Mouse (Mus musculus) embryonic facial prominence, embryonic 13.5 days (tissue): ENCODE results near the gene Vstm2a. TPM values are rescaled to one million over a fixed set of nuclear protein-coding genes. Genes with fewer than 3 reads are reported as not detected.
A peak's percentile ranks its signal among the peaks of the same experiment; 100 is the strongest.

Source experiments
- ATAC-seq: fragments of 200-750 bp; cut with Nextera tagmentation; 2 replicates; pipeline ENCODE4 v1.8.0; 2017; ENCODE audit warnings: low read depth; ENCODE audit not compliant: insufficient number of reproducible peaks, insufficient read depth, low FRiP score, low TSS enrichment
- H3K27ac ChIP-seq: fragments of 300-500 bp; sonication (generic); 2 replicates; pipeline ENCODE4 v1.5.1; 2015; ENCODE audit warnings: moderate library complexity, mild to moderate bottlenecking, inconsistent platforms
- H3K27me3 ChIP-seq: fragments of 300-500 bp; sonication (generic); 2 replicates; pipeline ENCODE4 v1.6.1; 2015; ENCODE audit warnings: mild to moderate bottlenecking, inconsistent platforms
- H3K36me3 ChIP-seq: fragments of 300-500 bp; sonication (generic); 2 replicates; pipeline ENCODE4 v1.6.1; 2015; ENCODE audit warnings: mild to moderate bottlenecking, inconsistent platforms
- H3K4me1 ChIP-seq: fragments of 300-500 bp; sonication (generic); 2 replicates; pipeline ENCODE4 v1.6.1; 2015; ENCODE audit warnings: inconsistent platforms
- H3K4me2 ChIP-seq: fragments of 300-500 bp; sonication (generic); 2 replicates; pipeline ENCODE4 v1.6.1; 2015; ENCODE audit warnings: moderate library complexity, mild to moderate bottlenecking, inconsistent platforms
- H3K4me3 ChIP-seq: fragments of 300-500 bp; sonication (generic); 2 replicates; pipeline ENCODE4 v1.5.1; 2015; ENCODE audit warnings: mild to moderate bottlenecking, inconsistent platforms
- H3K9ac ChIP-seq: fragments of 300-500 bp; sonication (generic); 2 replicates; pipeline ENCODE4 v1.6.1; 2015; ENCODE audit warnings: mild to moderate bottlenecking, inconsistent platforms
- H3K9me3 ChIP-seq: fragments of 300-500 bp; sonication (generic); 2 replicates; pipeline ENCODE4 v1.6.1; 2016; ENCODE audit warnings: inconsistent platforms
- WGBS: fragments of 180-500 bp; shearing (Covaris S2); methylation state at CpG from one replicate; pipeline ENCODE4 v1.1.7; 2015; ENCODE audit warnings: mixed read lengths; 5-methylcytosine and 5-hydroxymethylcytosine counted together
- polyA plus RNA-seq: library from polyadenylated mRNA; unstranded; fragments of >200 nt; fragmentation: Nextera tagmentation; extraction: Ambion mirVana; gene quantifications from 2 replicates; pipeline ENCODE4 v1.2.1, GENCODE M21; 2015

The Vstm2a gene
- 5.5 and 8.5 TPM in 2 replicates for polyA plus RNA-seq

DNA sequence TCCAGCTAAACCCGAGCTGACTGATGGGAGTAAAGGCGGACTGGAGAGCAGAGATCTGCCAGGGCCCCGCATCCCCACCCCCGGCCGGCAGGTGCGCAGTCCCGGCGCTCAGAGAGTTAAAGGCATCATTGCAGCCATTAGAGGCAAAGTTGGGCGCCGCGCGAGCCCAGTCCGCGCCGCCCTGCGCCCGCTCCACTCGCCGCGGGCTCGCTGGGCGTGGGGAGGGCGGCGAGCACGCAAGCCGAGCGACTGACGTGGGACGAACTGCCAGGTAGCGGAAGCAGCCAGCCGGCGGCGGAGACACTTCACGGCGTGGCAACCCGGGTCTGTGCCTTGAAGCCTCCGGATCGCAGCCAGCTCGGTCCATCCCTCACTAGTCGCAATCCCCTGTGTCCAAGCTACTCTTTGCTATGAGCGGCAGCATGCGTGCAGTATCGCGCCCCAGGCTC is at the start of gene Vstm2a:
Vstm2a (plus strand) TSS at position 252 of the 449 bp plus-strand sequence.
- 0% methylated on average over 44 of the region's 44 CpGs for WGBS
- no peak within 1 kb of the TSS for H3K27ac ChIP-seq
- peaks cover 43% of the 10 kb centered on the region for H3K27me3 ChIP-seq

DNA sequence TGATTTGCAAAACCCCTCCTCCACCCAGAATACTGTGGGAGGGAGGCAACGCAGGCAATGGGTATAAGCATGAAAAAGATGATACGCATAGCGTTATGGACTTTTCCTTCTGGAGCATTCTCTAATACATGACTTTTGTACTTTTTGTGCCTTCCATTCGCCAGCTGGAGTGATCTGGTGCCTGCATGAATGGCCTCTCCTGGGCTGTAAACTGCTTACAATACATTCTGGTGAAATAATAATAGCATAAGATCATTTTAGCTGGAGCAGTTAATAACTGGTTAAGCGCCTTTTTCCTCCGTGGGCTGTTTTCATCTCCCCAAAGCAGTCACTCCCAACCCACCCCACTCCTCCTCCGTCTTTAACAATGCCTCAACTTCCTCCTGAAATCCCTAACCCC is 513 bp upstream of the Vstm2a start:
- peak overlapping the region; percentile 60 for H3K4me3 ChIP-seq
- H3K4me2 ChIP-seq, result peak overlapping the region; percentile 95
- H3K36me3 ChIP-seq, result no peaks in the 10 kb centered on the region
- no peaks in the 10 kb centered on the region for H3K9me3 ChIP-seq
- ATAC-seq, result no peak
- H3K27me3 ChIP-seq, result peaks cover 43% of the 10 kb centered on the region
- peaks cover 12% of the 10 kb centered on the region; the same call in 1 of the 2 replicates for H3K4me1 ChIP-seq
- WGBS, result 28% methylated on average over 7 of the region's 7 CpGs
- no peak overlapping the region for H3K27ac ChIP-seq
- H3K9ac ChIP-seq, result peak overlapping the region; percentile 69

More for the DNA sequence above, at the start of gene Vstm2a:
- Histone ChIP-seq H3K9me3 (no peaks in the 10 kb centered on the region), H3K36me3 (no peaks in the 10 kb centered on the region), H3K9ac (peak within 1 kb of the TSS; percentile 69), H3K4me3 (peak within 1 kb of the TSS; percentile 60), H3K4me1 (peaks cover 12% of the 10 kb centered on the region; the same call in 1 of the 2 replicates), H3K4me2 (peak within 1 kb of the TSS; percentile 95)
- peak; percentile 67; the same call in 1 of the 2 replicates for ATAC-seq

DNA sequence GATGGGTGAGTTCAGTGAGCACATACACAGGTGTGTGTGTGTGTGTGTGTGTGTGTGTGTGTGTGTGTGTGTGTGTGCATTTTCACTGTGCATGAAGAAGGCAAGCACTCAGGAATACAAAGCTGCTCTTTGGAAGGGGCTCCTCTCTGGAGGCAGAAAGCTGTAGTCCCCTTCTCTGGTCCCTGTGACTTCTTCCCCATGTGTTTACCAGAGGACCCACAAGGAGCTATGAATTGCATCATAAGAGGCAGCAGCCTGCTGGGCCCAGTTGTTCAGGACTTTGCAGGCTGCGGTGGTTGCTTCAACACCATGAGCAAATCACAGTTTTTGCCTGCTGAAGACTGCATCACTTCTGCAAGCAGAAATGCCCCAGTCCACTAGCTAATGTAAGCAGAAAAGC is 776 bp downstream of the Vstm2a start:
- Histone ChIP-seq H3K4me2 (peak overlapping the region; percentile 95), H3K36me3 (no peaks in the 10 kb centered on the region), H3K9ac (0 out of 2 replicates have a peak overlapping the region, but pooled peaks have one; percentile 69), H3K4me1 (peaks cover 12% of the 10 kb centered on the region; the same call in 1 of the 2 replicates), H3K27me3 (peaks cover 43% of the 10 kb centered on the region), H3K27ac (no peak overlapping the region), H3K9me3 (no peaks in the 10 kb centered on the region), H3K4me3 (peak overlapping the region; percentile 60; the same call in 1 of the 2 replicates)
- ATAC-seq, result no peak
- 24% methylated on average over 1 of the region's 1 CpGs for WGBS

DNA sequence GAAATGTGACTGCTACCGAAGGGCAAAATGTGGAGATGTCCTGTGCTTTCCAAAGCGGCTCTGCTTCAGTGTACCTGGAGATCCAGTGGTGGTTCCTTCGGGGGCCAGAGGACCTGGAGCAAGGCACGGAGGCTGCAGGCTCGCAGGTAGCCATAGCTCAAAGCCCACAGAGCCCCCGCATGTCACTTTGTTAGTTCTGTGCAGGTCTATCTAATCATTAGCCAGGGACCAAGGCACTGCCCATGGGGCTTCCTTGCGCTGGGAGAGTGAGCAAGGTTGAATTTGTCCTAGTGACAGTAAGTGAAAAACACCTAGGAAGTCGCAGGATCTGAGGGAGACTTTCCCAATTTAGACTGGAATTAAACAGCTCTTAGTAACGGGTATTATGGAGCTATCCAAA is 2.4 kb downstream of the Vstm2a start:
- H3K27ac ChIP-seq, result no peak overlapping the region
- peaks cover 43% of the 10 kb centered on the region for H3K27me3 ChIP-seq
- H3K4me1 ChIP-seq, result peaks cover 12% of the 10 kb centered on the region; the same call in 1 of the 2 replicates
- no peak overlapping the region for H3K4me3 ChIP-seq
- no peaks in the 10 kb centered on the region for H3K9me3 ChIP-seq
- WGBS, result 15% methylated on average over 9 of the region's 9 CpGs
- H3K9ac ChIP-seq, result no peak overlapping the region
- ATAC-seq, result no peak
- no peaks in the 10 kb centered on the region for H3K36me3 ChIP-seq
- H3K4me2 ChIP-seq, result peak overlapping the region; percentile 77

DNA sequence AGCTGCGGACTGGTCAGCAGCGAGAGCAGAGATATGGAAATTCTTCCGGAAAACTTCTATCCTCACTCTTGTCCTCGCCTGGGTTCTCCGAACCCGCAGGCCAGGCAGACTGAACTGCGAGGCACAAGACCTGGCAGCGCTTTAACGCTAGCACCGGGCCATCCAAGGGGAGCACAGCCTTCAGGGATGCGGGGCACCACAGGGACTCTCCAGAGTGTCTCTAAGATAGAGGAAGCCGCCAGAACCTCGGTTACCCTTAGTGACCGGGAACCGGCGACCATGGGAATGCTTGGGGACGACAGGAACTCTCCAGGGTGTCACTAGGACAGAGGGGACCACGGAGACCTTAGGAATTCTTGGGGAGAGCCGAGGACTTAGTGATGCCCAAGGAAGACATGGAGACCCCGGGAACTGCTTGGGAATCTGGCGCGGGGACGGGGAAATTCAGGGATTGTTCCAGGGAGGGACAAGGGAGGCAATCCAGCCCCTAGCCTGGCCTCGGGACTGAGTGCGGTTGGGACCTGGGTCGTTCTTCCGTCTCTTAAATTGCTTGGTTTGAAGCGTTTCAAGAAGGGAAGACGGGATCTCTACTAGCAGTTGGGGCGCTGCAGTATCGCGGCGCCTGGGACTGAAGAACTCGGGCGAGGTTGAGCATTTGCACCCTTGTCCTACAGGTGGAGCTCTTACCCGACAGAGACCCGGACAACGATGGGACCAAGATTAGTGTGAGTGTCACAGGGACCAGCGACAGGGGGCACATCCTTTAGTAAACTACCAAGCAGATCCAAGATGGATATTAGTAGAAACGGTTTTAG is 3.4 kb downstream of the Vstm2a start:
- H3K36me3 ChIP-seq, result no peaks in the 10 kb centered on the region
- no peak for ATAC-seq
- peaks cover 43% of the 10 kb centered on the region for H3K27me3 ChIP-seq
- peaks cover 12% of the 10 kb centered on the region; the same call in 1 of the 2 replicates for H3K4me1 ChIP-seq
- no peaks in the 10 kb centered on the region for H3K9me3 ChIP-seq
- H3K9ac ChIP-seq, result peak overlapping the region; percentile 65
- peak overlapping the region; percentile 44 for H3K4me3 ChIP-seq
- WGBS, result under 1% methylated on average over 40 of the region's 40 CpGs
- H3K27ac ChIP-seq, result no peak overlapping the region
- peak overlapping the region; percentile 77 for H3K4me2 ChIP-seq

DNA sequence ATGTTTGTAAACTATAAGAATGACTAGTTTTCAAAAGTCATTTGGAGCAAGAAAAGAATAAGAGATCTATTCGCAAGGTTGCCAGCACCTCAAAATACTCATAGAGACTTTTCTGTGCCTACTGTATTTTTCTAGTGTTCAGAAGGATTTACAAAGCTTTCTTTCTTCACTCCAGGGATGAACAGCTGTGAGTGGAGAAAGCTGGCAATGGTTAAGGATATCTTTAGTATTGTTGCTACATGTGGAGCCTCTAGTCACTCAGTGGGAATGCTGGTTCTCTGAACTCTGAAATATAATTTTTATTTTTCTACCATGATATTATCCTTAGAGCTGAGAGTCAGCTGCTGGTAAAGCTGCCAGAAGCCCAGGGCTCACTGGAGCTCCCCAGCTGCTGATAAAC is 10.9 kb downstream of the Vstm2a start:
- Histone ChIP-seq H3K9ac (no peak overlapping the region), H3K4me3 (no peak overlapping the region), H3K36me3 (no peaks in the 10 kb centered on the region), H3K9me3 (no peaks in the 10 kb centered on the region), H3K4me1 (no peaks in the 10 kb centered on the region), H3K27ac (no peak overlapping the region), H3K4me2 (no peak overlapping the region), H3K27me3 (no peaks in the 10 kb centered on the region)
- no peak for ATAC-seq
- 93% methylated on average over 1 of the region's 1 CpGs for WGBS

DNA sequence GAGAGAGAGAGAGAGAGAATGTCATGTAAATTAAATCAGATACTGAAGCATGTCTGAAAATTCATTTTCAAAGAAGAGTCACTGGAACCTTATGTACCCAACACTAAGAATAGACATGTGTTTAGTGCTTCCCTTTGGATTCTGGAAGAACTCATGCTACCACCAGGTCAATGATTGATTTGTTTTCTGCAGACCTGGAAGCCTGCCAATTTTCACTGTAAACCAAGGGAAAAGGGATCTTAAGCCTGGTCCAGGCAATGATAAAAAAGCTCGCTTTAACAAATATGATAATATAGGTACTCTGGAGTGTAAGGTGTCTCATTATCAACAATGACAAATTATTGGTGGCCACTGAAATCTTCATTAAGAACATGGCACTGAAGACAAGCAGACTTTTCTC is 32.9 kb downstream of the Vstm2a start:
- Histone ChIP-seq H3K4me1 (no peaks in the 10 kb centered on the region), H3K4me2 (no peak overlapping the region), H3K27me3 (no peaks in the 10 kb centered on the region), H3K27ac (no peak overlapping the region), H3K36me3 (no peaks in the 10 kb centered on the region), H3K4me3 (no peak overlapping the region), H3K9ac (no peak overlapping the region), H3K9me3 (no peaks in the 10 kb centered on the region)
- WGBS, result 85% methylated on average over 1 of the region's 1 CpGs
- no peak for ATAC-seq

DNA sequence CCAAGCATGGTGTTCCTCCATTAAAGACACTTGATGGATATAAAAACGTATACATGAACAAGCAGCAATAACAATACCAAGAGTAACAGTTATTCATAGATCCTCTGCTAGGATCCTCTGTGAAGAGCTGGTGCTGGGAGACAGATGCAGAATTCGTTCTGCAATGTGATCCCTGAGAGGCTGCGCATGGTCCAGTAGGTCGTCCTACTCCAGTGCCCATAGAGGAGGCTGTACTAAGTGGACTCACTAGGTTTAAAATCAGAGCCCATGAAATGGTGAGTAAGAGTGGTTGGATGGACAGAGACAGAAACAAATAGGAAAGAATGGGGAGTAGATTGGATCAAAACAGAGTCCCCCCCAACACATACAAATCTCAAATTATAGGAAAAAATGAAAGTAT is 35.4 kb downstream of the Vstm2a start:
- no peak for ATAC-seq
- WGBS, result 82% methylated on average over 4 of the region's 4 CpGs

DNA sequence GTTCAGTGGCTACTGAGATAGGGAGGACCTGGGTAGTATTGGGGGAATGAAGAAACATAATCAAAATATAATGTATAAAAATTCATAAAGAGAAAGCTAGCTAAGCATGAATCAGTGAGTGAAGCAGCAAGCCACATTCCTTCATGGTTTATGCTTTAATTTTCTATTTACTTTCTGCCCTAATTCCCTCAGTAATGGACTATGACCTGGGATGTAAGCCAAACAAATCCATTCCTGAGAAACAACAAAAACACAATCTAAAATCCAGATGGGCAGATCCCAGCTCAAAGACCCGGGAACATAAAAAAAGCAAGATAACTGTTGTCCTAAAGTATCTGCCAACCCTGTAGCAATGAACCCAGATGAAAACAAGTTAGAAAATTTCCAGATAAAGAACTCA is 39.0 kb downstream of the Vstm2a start:
- Histone ChIP-seq H3K4me3 (no peak overlapping the region), H3K9me3 (no peaks in the 10 kb centered on the region), H3K9ac (no peak overlapping the region), H3K4me2 (no peak overlapping the region), H3K27me3 (no peaks in the 10 kb centered on the region), H3K36me3 (no peaks in the 10 kb centered on the region), H3K27ac (no peak overlapping the region), H3K4me1 (0 out of 2 replicates have a peak, but pooled peaks cover 3% of the 10 kb centered on the region)
- 66% methylated on average over 1 of the region's 1 CpGs for WGBS
- ATAC-seq, result no peak

More for the DNA sequence above, 35.4 kb downstream of the Vstm2a start:
- no peak overlapping the region for H3K9ac ChIP-seq
- H3K36me3 ChIP-seq, result no peaks in the 10 kb centered on the region
- H3K27ac ChIP-seq, result no peak overlapping the region
- no peaks in the 10 kb centered on the region for H3K27me3 ChIP-seq
- H3K4me3 ChIP-seq, result no peak overlapping the region
- H3K4me2 ChIP-seq, result no peak overlapping the region
- H3K9me3 ChIP-seq, result no peaks in the 10 kb centered on the region
- H3K4me1 ChIP-seq, result no peaks in the 10 kb centered on the region

DNA sequence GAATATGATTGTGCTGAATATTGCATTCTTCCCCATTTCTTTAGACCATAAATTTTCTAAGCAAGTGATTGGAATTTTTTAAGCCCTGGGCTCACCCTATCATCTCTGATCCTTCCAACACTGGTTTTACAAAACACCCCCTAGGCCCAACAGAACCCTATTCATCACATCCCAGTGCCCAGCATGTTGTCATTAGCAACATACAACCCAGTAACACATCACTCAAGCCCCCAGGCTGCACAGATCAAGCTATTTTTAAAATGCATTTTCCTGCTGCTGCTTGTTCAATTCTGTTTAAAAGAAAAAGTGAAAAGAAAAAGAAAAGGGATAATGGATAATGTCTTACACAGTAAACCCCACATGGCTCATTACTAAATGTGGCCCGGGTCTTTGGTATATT is 42.0 kb downstream of the Vstm2a start:
- H3K9me3 ChIP-seq, result no peaks in the 10 kb centered on the region
- 0 out of 2 replicates have a peak, but pooled peaks cover 3% of the 10 kb centered on the region for H3K4me1 ChIP-seq
- no peak overlapping the region for H3K27ac ChIP-seq
- 74% methylated on average over 1 of the region's 1 CpGs for WGBS
- no peak overlapping the region for H3K9ac ChIP-seq
- no peaks in the 10 kb centered on the region for H3K36me3 ChIP-seq
- no peak overlapping the region for H3K4me2 ChIP-seq
- ATAC-seq, result no peak
- no peak overlapping the region for H3K4me3 ChIP-seq
- H3K27me3 ChIP-seq, result no peaks in the 10 kb centered on the region

DNA sequence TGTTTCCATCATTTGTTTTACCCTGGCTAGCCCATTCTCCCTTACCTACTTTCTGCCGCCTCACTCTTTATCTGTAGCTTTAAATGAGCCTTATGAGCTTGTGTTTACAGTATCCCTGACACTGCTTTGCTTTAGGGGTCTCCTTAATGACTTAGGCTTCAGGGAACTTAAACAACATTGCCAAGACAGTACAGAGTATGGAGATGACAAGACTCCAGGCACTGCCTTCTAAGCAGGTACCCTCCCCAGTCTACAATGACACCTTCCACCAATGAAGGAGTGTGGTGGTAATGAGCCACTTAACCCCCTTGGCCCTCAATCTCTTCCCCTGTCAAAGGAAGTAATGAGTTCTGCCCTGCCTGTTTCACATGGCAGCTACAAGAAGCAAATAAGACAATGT is 42.4 kb downstream of the Vstm2a start:
- H3K27ac ChIP-seq, result no peak overlapping the region
- H3K27me3 ChIP-seq, result no peaks in the 10 kb centered on the region
- ATAC-seq, result no peak
- no peaks in the 10 kb centered on the region for H3K36me3 ChIP-seq
- H3K4me1 ChIP-seq, result 0 out of 2 replicates have a peak, but pooled peaks cover 3% of the 10 kb centered on the region
- WGBS, result 48% methylated on average over 1 of the region's 1 CpGs
- H3K9me3 ChIP-seq, result no peaks in the 10 kb centered on the region
- no peak overlapping the region for H3K4me3 ChIP-seq
- H3K4me2 ChIP-seq, result no peak overlapping the region
- H3K9ac ChIP-seq, result no peak overlapping the region

DNA sequence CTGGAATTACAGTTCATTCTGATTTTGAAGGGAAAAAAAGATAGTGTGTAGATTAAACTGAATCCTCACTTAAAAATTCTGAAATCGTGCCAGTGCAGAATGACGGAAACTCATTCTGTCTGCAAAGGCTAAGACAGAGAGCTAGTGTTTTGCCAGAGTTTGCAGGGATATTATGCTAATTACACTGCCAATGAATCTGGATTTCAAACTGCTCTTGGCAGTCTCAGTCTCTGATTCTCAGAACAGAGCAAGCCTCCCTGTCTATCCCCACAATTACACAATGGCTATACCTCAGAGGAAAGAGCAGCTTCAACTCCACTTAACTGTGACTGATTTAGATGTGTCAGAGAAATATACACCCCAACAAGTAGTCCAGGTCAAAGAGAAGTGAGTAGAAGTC is 43.2 kb downstream of the Vstm2a start:
- ATAC-seq, result no peak
- H3K27ac ChIP-seq, result no peak overlapping the region; the same call in 1 of the 2 replicates
- no peak overlapping the region for H3K4me3 ChIP-seq
- H3K4me1 ChIP-seq, result 0 out of 2 replicates have a peak, but pooled peaks cover 3% of the 10 kb centered on the region
- no peak overlapping the region for H3K4me2 ChIP-seq
- H3K27me3 ChIP-seq, result no peaks in the 10 kb centered on the region
- no peaks in the 10 kb centered on the region for H3K9me3 ChIP-seq
- no peaks in the 10 kb centered on the region for H3K36me3 ChIP-seq
- no peak overlapping the region for H3K9ac ChIP-seq
- WGBS, result 53% methylated on average over 2 of the region's 2 CpGs
